Mouse (Mus musculus) embryonic facial prominence, embryonic 13.5 days (tissue): ENCODE results near the gene Iqcd. TPM values are rescaled to one million over a fixed set of nuclear protein-coding genes. Genes with fewer than 3 reads are reported as not detected.

Source experiments
- ATAC-seq: fragments of 200-750 bp; cut with Nextera tagmentation; 2 replicates; pipeline ENCODE4 v1.8.0; 2017; ENCODE audit warnings: low read depth; ENCODE audit not compliant: insufficient number of reproducible peaks, insufficient read depth, low FRiP score, low TSS enrichment
- H3K27ac ChIP-seq: fragments of 300-500 bp; sonication (generic); 2 replicates; pipeline ENCODE4 v1.5.1; 2015; ENCODE audit warnings: moderate library complexity, mild to moderate bottlenecking, inconsistent platforms
- H3K27me3 ChIP-seq: fragments of 300-500 bp; sonication (generic); 2 replicates; pipeline ENCODE4 v1.6.1; 2015; ENCODE audit warnings: mild to moderate bottlenecking, inconsistent platforms
- H3K36me3 ChIP-seq: fragments of 300-500 bp; sonication (generic); 2 replicates; pipeline ENCODE4 v1.6.1; 2015; ENCODE audit warnings: mild to moderate bottlenecking, inconsistent platforms
- H3K4me1 ChIP-seq: fragments of 300-500 bp; sonication (generic); 2 replicates; pipeline ENCODE4 v1.6.1; 2015; ENCODE audit warnings: inconsistent platforms
- H3K4me2 ChIP-seq: fragments of 300-500 bp; sonication (generic); 2 replicates; pipeline ENCODE4 v1.6.1; 2015; ENCODE audit warnings: moderate library complexity, mild to moderate bottlenecking, inconsistent platforms
- H3K4me3 ChIP-seq: fragments of 300-500 bp; sonication (generic); 2 replicates; pipeline ENCODE4 v1.5.1; 2015; ENCODE audit warnings: mild to moderate bottlenecking, inconsistent platforms
- H3K9ac ChIP-seq: fragments of 300-500 bp; sonication (generic); 2 replicates; pipeline ENCODE4 v1.6.1; 2015; ENCODE audit warnings: mild to moderate bottlenecking, inconsistent platforms
- H3K9me3 ChIP-seq: fragments of 300-500 bp; sonication (generic); 2 replicates; pipeline ENCODE4 v1.6.1; 2016; ENCODE audit warnings: inconsistent platforms
- WGBS: fragments of 180-500 bp; shearing (Covaris S2); methylation state at CpG from one replicate; pipeline ENCODE4 v1.1.7; 2015; ENCODE audit warnings: mixed read lengths; 5-methylcytosine and 5-hydroxymethylcytosine counted together
- polyA plus RNA-seq: library from polyadenylated mRNA; unstranded; fragments of >200 nt; fragmentation: Nextera tagmentation; extraction: Ambion mirVana; gene quantifications from 2 replicates; pipeline ENCODE4 v1.2.1, GENCODE M21; 2015

Iqcd gene
- polyA plus RNA-seq, 1 experiment from 2014 or later = 0.60 TPM

DNA sequence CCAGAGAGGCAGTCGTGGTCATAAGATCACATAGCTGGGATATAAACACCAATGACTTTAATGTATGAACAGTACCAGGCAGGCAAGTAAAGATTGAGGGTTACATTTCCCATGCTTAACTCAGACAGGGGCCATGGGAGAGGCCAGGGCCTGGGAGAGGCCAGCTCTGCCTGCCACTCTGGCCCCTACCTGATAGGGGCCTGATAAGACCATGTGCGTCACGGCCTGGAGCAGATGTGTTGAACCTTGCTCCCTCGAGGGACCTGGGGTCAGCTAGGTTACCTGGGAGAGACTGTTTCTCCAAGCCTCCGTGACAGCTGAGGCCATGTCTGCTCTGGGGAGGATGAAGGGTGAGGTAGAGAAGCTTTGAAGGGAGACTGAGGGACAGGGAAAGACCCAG is 62.4 kb downstream of the Iqcd start:
- H3K36me3 ChIP-seq = no peaks in the 10 kb centered on the region
- H3K27me3 ChIP-seq = peaks cover 67% of the 10 kb centered on the region
- no peak overlapping the region for H3K4me3 ChIP-seq
- H3K9me3 ChIP-seq = no peaks in the 10 kb centered on the region
- H3K4me1 ChIP-seq = peaks cover 11% of the 10 kb centered on the region
- no peak overlapping the region for H3K4me2 ChIP-seq
- no peak for ATAC-seq
- no peak overlapping the region for H3K27ac ChIP-seq
- no peak overlapping the region for H3K9ac ChIP-seq
- WGBS = 63% methylated on average over 5 of the region's 5 CpGs

DNA sequence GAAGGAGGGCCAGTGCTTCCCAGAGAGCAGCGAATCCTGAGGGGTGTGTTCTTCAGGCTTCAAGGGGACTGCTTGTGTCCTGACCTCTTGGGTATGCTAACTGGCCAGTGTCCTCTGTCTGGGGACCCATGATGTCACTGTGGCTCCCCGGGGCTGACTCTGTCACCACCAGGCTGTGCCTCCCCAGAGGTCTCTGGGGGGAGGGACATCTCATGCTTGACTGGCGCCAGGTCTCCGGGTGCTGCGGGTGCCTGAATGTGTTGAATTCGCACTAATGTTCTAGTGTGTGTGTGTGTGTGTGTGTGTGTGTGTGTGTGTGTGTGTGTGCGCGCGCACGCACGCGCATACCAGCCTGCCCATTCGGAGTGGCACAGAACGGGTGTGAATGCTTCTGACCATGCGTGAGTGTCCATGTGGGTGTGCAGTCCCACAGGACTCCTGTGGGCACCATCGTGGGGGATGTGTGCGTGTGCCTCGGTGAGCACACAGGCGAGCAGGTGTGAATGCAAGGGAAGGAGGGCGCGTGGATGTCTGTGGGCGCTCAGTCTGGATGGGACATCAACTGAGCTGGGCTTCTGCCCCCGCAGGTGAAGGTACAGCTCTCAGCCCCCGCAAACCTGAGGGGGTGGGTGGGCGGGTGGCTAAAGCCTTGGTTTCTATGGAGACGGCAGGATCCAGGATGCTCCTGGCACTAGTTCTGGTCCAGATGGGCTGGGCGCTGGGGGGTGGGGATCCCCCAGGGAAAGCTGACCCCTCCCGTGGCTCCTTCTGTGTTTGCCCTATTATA is 64.3 kb downstream of the Iqcd start:
- no peak overlapping the region for H3K4me2 ChIP-seq
- H3K4me1 ChIP-seq = peaks cover 11% of the 10 kb centered on the region
- H3K36me3 ChIP-seq = no peaks in the 10 kb centered on the region
- no peak overlapping the region for H3K27ac ChIP-seq
- peaks cover 54% of the 10 kb centered on the region for H3K27me3 ChIP-seq
- H3K4me3 ChIP-seq = no peak overlapping the region
- WGBS = 82% methylated on average over 28 of the region's 28 CpGs
- no peak for ATAC-seq
- no peak overlapping the region for H3K9ac ChIP-seq
- H3K9me3 ChIP-seq = no peaks in the 10 kb centered on the region

DNA sequence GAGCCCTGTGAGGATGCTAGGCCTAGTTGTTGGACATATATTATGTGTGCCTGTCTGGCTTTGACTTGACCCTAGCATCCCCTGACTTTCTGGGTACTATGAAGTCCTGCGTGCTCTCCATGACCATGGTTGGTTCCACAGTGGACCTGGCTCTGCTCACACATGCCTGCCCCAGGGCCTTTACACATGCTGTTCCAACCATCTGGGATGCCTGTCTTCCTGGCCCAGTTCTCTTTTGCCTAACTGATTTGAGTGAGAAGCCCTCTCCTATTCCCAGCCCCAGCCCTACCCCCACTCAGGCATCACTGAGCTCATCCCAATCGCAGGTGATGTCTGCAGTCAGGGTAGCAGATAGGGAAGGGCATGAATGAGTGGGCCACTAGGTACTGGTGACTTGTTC is 65.1 kb downstream of the Iqcd start:
- Histone ChIP-seq H3K9ac (no peak overlapping the region), H3K4me1 (peaks cover 5% of the 10 kb centered on the region), H3K9me3 (no peaks in the 10 kb centered on the region), H3K27ac (no peak overlapping the region), H3K4me3 (no peak overlapping the region), H3K36me3 (no peaks in the 10 kb centered on the region), H3K27me3 (peaks cover 46% of the 10 kb centered on the region), H3K4me2 (no peak overlapping the region)
- ATAC-seq = no peak
- 80% methylated on average over 2 of the region's 2 CpGs for WGBS

DNA sequence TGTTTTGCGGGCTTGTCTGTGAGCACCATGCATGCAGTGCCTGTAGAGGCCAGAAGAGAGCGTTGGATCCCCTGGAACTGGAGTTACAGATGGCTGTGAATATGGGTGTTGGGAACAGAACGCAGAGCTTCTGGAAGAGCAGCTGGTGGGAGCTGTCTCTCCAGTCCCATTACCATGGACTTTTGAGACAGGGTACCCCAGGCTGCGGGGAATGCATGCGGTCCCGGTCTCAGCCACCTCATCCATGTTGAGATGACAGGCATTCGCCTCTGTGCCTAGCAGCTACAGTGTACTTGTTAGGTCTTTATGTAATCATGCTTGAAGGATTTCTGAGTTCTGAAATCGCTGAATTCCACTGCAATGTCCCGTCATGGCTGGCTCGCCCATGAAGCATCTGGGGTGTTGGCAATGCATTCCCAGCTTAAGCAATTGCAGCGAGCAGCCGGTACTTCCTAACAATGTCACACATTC is 67.5 kb downstream of the Iqcd start:
- H3K4me1 ChIP-seq = no peaks in the 10 kb centered on the region
- no peak overlapping the region for H3K9ac ChIP-seq
- no peaks in the 10 kb centered on the region for H3K36me3 ChIP-seq
- no peak overlapping the region for H3K4me3 ChIP-seq
- no peak for ATAC-seq
- H3K27ac ChIP-seq = no peak overlapping the region
- peaks cover 22% of the 10 kb centered on the region for H3K27me3 ChIP-seq
- no peaks in the 10 kb centered on the region for H3K9me3 ChIP-seq
- no peak overlapping the region for H3K4me2 ChIP-seq
- WGBS = 79% methylated on average over 12 of the region's 12 CpGs

Other genes with a start within 250 kb of the Iqcd start
- 0.10 and 0.44 TPM in 2 replicates for gene Lhx5, start 157.3 kb upstream of the Iqcd start, polyA plus RNA-seq
- 2.0 and 2.5 TPM in 2 replicates for gene Sdsl, start 116.2 kb upstream of the Iqcd start, polyA plus RNA-seq
- not detected in 2 replicates for gene Sds, start 112.5 kb upstream of the Iqcd start, polyA plus RNA-seq
- gene Plbd2, start 85.4 kb upstream of the Iqcd start, polyA plus RNA-seq = 43.5 and 54.4 TPM in 2 replicates
- gene Slc8b1, start 77.8 kb upstream of the Iqcd start, polyA plus RNA-seq = 5.0 and 5.9 TPM in 2 replicates
- gene Tpcn1, start 343 bp upstream of the Iqcd start, polyA plus RNA-seq = 21.0 and 22.3 TPM in 2 replicates
- 16.2 and 17.6 TPM in 2 replicates for gene Rita1, start 23.6 kb downstream of the Iqcd start, polyA plus RNA-seq
- 45.6 and 46.8 TPM in 2 replicates for gene Ddx54, start 23.7 kb downstream of the Iqcd start, polyA plus RNA-seq
- gene Cfap73, start 45.2 kb downstream of the Iqcd start, polyA plus RNA-seq = not detected in 2 replicates
- 0.32 TPM in 1 of 2 replicates, not detected in the other for gene Rasal1, start 59.8 kb downstream of the Iqcd start, polyA plus RNA-seq
- gene Dtx1, start 122.9 kb downstream of the Iqcd start, polyA plus RNA-seq = 6.2 and 7.2 TPM in 2 replicates
- 0.21 and 0.38 TPM in 2 replicates for gene Oas2, start 160.8 kb downstream of the Iqcd start, polyA plus RNA-seq
- 0.11 and 0.25 TPM in 2 replicates for gene Oas3, start 188.6 kb downstream of the Iqcd start, polyA plus RNA-seq
- gene Oas1e, start 206.5 kb downstream of the Iqcd start, polyA plus RNA-seq = not detected in 2 replicates
- 0.32 and 0.46 TPM in 2 replicates for gene Oas1c, start 223.5 kb downstream of the Iqcd start, polyA plus RNA-seq